Mouse (Mus musculus): ENCODE data around the gene Tshz2.
"Not testable (repeated sequence)": the region's sequence is repeated elsewhere in the genome, so short reads cannot be mapped to it uniquely, and the experiment has no call there.

The Tshz2 gene

GRCm38 (mm10) chr2:169760117-169760516 is 127.3 kb downstream of the Tshz2 start:
- DNase-seq, result no peak

- DNase-seq, result no peak
These were observed 128.9 kb downstream of the Tshz2 start for GRCm38 (mm10) chr2:169761726-169762125.

GRCm38 (mm10) chr2:169762301-169762700 is 129.5 kb downstream of the Tshz2 start:
- DNase-seq, result no peak

GRCm38 (mm10) chr2:169763716-169764115 is 130.9 kb downstream of the Tshz2 start:
- DNase-seq, result no peak

- no peak for DNase-seq
These were observed 133.4 kb downstream of the Tshz2 start for GRCm38 (mm10) chr2:169766247-169766646.

- no peak for DNase-seq
These were observed 134.5 kb downstream of the Tshz2 start for GRCm38 (mm10) chr2:169767281-169767680.

GRCm38 (mm10) chr2:169775078-169775477 is 142.3 kb downstream of the Tshz2 start:
- no peak for DNase-seq

GRCm38 (mm10) chr2:169777242-169777641 is 144.4 kb downstream of the Tshz2 start:
- no peak for DNase-seq

GRCm38 (mm10) chr2:169777764-169778163 is 145.0 kb downstream of the Tshz2 start:
- no peak for DNase-seq

GRCm38 (mm10) chr2:169778740-169779345 is 146.0 kb downstream of the Tshz2 start:
- no peak for DNase-seq

- not testable (repeated sequence) for DNase-seq
These were observed 148.9 kb downstream of the Tshz2 start for GRCm38 (mm10) chr2:169781671-169782070.

- DNase-seq, result no peak
These were observed 150.3 kb downstream of the Tshz2 start for GRCm38 (mm10) chr2:169782874-169783680.

GRCm38 (mm10) chr2:169783681-169784033 is 150.8 kb downstream of the Tshz2 start:
- DNase-seq, result no peak

GRCm38 (mm10) chr2:169787381-169787780 is 154.6 kb downstream of the Tshz2 start:
- DNase-seq, result no peak

- no peak for DNase-seq
These were observed 155.1 kb downstream of the Tshz2 start for GRCm38 (mm10) chr2:169787906-169788305.

- DNase-seq, result no peak
These were observed 157.8 kb downstream of the Tshz2 start for GRCm38 (mm10) chr2:169790439-169791131.

GRCm38 (mm10) chr2:169792706-169793105 is 159.9 kb downstream of the Tshz2 start:
- no peak for DNase-seq

GRCm38 (mm10) chr2:169802241-169802640 is 169.4 kb downstream of the Tshz2 start:
- DNase-seq, result no peak

GRCm38 (mm10) chr2:169804380-169804779 is 171.6 kb downstream of the Tshz2 start:
- no peak for DNase-seq

- DNase-seq, result no peak
These were observed 172.7 kb downstream of the Tshz2 start for GRCm38 (mm10) chr2:169805545-169805944.

GRCm38 (mm10) chr2:169811589-169811988 is 178.8 kb downstream of the Tshz2 start:
- DNase-seq, result no peak

GRCm38 (mm10) chr2:169812055-169812454 is 179.2 kb downstream of the Tshz2 start:
- no peak for DNase-seq

- DNase-seq, result no peak
These were observed 180.1 kb downstream of the Tshz2 start for GRCm38 (mm10) chr2:169812940-169813339.

GRCm38 (mm10) chr2:169814351-169814750 is 181.5 kb downstream of the Tshz2 start:
- no peak for DNase-seq
